Mouse (Mus musculus) mammary gland, adult 2 months (tissue): ENCODE results near the gene Sugp2. TPM values are rescaled to one million over a fixed set of nuclear protein-coding genes. Genes with fewer than 3 reads are reported as not detected.

Experiments used
- polyA plus RNA-seq: library from polyadenylated mRNA; depleted of rRNA; stranded (reverse); fragments of >200 nt; gene quantifications from 2 replicates; pipeline ENCODE4 v1.2.3, GENCODE M21; 2012; ENCODE audit warnings: low replicate concordance; rRNA removed

Sugp2 gene
- 35.9 and 45.8 TPM in 2 replicates for polyA plus RNA-seq

DNA sequence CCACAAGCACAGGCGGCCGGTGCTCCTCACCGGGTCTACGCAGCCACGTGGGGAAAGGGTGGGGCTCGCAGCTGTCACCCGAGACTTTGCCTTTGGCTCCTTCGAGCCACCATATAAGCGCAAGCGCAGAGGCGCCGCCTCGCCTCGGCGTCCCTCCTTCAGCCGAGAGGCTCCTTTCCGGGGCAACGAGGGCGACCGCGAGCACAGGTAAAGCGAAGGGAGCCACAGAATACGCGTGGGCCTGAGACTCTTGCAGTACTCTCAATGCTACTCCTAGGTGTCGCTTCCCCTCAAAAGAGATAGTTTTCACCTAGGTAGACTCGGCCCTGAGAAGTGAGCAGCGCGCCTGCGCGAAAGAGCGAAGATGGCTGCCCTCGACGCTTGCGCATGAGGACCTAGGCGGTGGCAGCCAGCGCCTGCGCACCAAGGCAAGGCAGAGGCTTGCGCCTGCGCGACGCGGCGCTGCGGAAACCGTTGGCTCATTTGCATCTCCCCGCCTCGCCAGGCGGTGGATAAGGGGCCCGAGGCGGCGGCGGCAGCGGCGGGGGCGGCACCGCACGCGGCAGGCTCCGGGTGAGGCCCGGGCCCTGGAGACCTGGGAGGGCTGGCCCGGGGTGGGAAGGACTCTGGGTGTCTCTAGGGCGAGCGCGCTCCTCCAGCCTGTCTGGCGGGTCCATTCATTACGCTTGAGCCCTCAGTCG, at the start of gene Sugp2, which contains the start of gene Armc6:
TSS of gene Sugp2 (plus strand) at position 147 of the 701 bp plus-strand sequence.
TSS of gene Armc6 (minus strand) at position 387 of the 701 bp plus-strand sequence.

DNA sequence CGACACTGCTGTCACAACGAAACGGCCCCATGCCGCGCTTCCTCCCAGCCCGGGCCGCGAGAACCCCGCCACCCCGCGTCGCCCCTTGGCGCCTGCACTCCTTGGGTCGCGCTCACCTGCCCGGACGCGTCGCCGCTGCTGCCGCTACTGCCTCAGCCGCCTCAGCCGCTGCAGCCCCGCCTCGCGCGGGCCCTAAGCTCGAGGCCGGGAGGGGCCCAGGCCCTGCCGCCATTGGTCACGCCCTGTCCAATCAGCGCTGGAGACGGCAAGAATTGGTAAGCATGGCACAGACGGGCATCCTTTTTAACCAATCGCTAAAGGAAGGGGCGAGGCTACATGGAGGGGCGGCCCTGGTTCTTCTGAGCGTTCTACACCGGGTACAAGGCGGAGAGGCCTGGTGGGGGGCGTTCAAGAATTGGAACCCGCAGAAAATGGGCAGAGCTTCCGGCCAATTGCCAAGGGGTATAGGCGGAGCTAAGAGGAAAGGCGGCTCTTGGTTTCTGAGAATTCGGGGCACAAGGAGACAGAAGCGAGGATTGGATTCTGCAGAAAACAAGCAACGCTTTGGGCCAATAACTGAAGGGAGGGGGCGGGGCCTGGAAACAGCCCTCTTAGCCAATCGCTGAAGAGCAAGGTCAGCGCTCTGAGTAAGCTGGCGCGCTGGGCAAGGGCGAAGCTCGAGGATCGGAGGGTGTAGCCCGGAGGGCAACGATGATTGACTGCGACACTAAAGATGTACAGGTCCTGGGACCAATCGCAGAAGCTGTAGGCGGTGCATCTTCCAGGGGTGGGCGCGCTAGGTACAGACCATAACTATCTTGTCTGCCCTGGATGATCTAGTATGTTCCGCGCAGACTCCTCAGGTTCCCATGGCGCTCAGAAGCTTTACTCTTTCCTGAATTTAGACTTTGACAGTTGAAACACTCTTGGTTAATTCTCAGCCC, 21.6 kb upstream of the Sugp2 start, which contains the start of gene Slc25a42:
TSS of gene Slc25a42 (minus strand) at position 194 of the 944 bp plus-strand sequence.

DNA sequence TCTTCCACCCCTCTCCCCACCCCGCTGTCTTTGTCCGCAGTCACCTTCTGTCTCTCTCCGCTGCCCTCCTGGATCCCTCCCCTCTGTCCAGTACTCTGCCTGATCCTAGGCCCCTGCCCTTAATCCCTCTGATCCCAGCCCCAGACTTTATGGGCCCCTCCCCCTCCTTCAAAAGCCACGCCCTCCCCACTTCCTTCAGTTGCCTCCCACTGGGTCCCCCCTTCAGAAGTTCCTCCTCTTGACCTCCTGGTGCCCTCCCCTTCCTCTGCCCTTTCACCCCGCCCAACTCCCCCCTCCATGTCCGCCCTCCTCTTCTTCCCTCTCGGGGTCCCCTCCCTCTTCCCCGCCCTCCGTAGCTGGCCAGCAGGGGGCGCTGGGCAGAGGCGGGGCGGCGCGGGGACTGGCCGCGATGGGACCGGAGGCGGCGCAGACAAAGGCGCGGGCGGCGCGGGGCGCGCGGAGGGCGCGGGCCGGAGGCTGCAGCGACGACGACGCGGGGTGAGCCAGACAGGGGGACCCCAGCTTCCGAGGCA, 48.6 kb downstream of the Sugp2 start, which contains the start of gene Homer3:
TSS of gene Homer3 (plus strand) at position 225 of the 533 bp plus-strand sequence.

DNA sequence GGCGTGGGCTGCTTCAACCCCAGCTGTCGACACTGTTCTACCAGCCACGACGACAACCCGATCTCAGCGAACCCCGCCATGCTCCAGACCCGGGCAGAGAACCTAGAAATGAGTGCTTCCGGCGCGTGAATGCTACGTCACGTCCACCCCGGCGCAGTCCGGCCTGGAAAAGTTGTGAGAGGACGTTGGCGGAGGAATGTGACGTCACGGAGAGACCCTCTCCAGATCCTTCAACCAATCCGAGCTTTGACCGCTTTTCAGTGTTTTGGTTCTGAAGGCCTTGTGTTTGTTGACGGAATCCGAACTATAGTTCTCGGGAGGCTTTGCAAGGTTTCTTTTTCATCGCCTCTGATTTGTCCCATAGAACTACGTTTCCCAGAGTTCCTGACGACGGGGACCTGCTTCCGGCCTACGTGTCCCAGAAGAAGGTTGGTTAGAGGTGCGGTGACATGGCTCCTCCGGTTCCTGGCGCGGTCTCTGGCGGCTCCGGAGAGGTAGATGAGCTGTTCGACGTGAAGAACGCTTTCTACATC, 68.4 kb downstream of the Sugp2 start, which contains the start of the genes Ddx49 and Cope:
TSS of gene Ddx49 (minus strand) at position 132 of the 533 bp plus-strand sequence.
TSS of gene Cope (plus strand) at position 161 of the 533 bp plus-strand sequence.

DNA sequence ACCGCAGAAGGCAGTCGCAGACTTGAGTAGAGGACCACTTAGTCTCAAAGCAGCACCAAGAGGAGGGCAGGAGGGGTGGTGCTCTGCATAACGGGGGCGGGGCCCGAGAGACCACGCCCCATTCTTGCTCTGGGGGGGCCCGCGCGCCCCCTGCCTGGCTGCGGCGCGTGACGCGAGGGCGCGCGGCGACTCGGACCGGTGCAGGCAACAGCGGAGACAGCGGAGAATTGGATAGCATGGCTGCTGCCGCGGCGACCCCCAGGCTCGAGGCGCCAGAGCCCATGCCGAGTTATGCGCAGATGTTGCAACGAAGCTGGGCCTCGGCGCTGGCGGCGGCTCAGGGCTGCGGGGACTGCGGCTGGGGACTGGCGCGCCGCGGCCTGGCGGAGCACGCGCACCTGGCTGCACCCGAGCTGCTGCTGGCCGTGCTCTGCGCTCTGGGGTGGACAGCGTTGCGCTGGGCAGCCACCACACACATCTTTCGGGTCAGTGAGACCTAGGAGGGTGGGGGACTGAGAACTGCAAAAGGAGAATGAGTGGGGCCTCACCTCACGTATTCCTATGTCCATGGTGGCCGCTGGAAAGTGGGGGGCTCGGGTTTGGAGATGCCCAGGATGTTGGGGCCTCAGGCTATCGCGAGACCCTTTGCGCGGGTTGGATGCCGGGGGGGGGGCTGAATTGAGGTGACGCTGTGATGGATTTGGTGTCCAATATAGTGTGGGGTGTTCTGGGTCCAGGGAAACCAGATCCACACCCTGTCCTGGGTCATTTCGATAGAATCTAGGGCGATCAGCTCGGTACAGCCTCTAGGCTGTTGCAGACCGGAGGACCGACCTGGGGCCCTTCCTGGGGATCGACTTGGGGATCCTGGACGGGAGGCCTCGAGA, 81.8 kb downstream of the Sugp2 start, which contains the start of gene Cers1:
TSS of gene Cers1 (plus strand) at position 152 of the 887 bp plus-strand sequence.

DNA sequence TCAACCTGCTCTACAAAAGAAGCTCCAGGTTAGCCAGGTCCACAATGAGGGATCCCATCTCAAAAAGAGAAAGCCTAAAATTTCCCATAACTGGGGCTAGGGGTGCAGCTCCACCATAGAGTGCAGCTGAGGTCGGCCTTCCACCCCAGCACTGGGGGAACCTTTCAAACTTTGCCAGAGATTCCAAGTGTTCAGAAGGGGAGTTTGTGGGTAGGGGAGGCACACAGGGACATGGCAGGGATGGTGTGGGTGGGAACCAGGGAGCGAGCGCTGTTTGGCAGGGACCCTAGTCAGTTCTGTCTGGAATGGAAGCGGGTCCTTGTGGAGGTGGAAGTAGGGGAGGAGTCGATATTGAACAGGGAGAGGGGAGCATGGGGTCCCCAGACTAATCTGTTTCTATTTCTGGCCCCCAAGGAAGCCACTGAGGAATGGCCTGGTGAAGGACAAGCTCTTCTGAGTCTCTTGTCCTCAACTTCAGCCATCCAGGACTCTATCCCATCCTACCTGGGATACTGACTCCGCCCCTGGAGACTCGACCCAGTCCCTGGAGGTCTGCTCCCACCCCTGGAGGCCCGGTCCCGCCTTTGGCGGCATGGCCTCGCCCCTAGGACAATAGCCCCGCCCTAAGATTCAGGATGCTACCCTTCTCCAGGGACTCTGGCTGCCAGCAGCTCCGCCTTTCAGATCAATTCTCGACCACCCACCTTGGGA, 95.3 kb downstream of the Sugp2 start, which contains the start of gene Gdf1:
TSS of gene Gdf1 (plus strand) at position 694 of the 711 bp plus-strand sequence.

Other genes starting within 250 kb of the Sugp2 start
- gene Gatad2a, start 237.8 kb upstream of the Sugp2 start, polyA plus RNA-seq = 53.8 and 76.8 TPM in 2 replicates
- 88.8 and 102 TPM in 2 replicates for gene Mau2, start 191.5 kb upstream of the Sugp2 start, polyA plus RNA-seq
- gene Sugp1, start 191.4 kb upstream of the Sugp2 start, polyA plus RNA-seq = 8.4 and 9.6 TPM in 2 replicates
- 2.8 and 3.8 TPM in 2 replicates for gene Tm6sf2, start 161.3 kb upstream of the Sugp2 start, polyA plus RNA-seq
- 0.31 and 0.65 TPM in 2 replicates for gene Hapln4, start 150.8 kb upstream of the Sugp2 start, polyA plus RNA-seq
- 0.36 and 0.73 TPM in 2 replicates for gene Ncan, start 113.4 kb upstream of the Sugp2 start, polyA plus RNA-seq
- 11.8 and 12.8 TPM in 2 replicates for gene Nr2c2ap, start 102.9 kb upstream of the Sugp2 start, polyA plus RNA-seq
- 27.4 and 34.3 TPM in 2 replicates for gene Rfxank, start 95.1 kb upstream of the Sugp2 start, polyA plus RNA-seq
- 98.4 and 104 TPM in 2 replicates for gene Borcs8, start 94.7 kb upstream of the Sugp2 start, polyA plus RNA-seq
- 0.29 and 3.7 TPM in 2 replicates for gene Mef2b, start 94.5 kb upstream of the Sugp2 start, polyA plus RNA-seq
- gene Tmem161a, start 61.9 kb upstream of the Sugp2 start, polyA plus RNA-seq = 108 and 160 TPM in 2 replicates
- gene Slc25a42, start 21.9 kb upstream of the Sugp2 start, polyA plus RNA-seq = 37.9 and 68.3 TPM in 2 replicates
- 16.3 and 19.1 TPM in 2 replicates for gene Armc6, start 240 bp downstream of the Sugp2 start, polyA plus RNA-seq
- 28.4 and 42.3 TPM in 2 replicates for gene Homer3, start 48.6 kb downstream of the Sugp2 start, polyA plus RNA-seq
- gene Ddx49, start 68.3 kb downstream of the Sugp2 start, polyA plus RNA-seq = 43.0 and 47.9 TPM in 2 replicates
- gene Cope, start 68.3 kb downstream of the Sugp2 start, polyA plus RNA-seq = 262 and 364 TPM in 2 replicates
- 1.1 and 8.3 TPM in 2 replicates for gene Cers1, start 81.5 kb downstream of the Sugp2 start, polyA plus RNA-seq
- 2.9 TPM in 1 of 2 replicates, not detected in the other for gene Gdf1, start 95.6 kb downstream of the Sugp2 start, polyA plus RNA-seq
- gene Upf1, start 119.1 kb downstream of the Sugp2 start, polyA plus RNA-seq = 23.8 and 44.2 TPM in 2 replicates
- gene Comp, start 139.3 kb downstream of the Sugp2 start, polyA plus RNA-seq = 1.1 TPM in 2 replicates
- gene Crtc1, start 205.4 kb downstream of the Sugp2 start, polyA plus RNA-seq = 22.9 and 36.9 TPM in 2 replicates
- gene Klhl26, start 242.7 kb downstream of the Sugp2 start, polyA plus RNA-seq = 53.4 and 80.6 TPM in 2 replicates